7 mouse cellular contexts compared by ENCODE assay signal in genomic region chr6:129532942-129533860, GRCm38 (mm10). TPM values are rescaled to one million over a fixed set of nuclear protein-coding genes. Genes with fewer than 3 reads are reported as not detected.
DNase-seq lines count a peak whose midpoint lies in the region; ATAC-seq lines count a peak whose summit lies in the region.

TSS of gene Gabarapl1 (plus strand) at chr6:129533160.

- H3K4me2 ChIP-seq in intestine, embryonic 15.5 days (replicated peaks): peak within 1 kb of the TSS; percentile 89

- ATAC-seq in intestine, embryonic 15.5 days: peak; percentile 94
- ATAC-seq in megakaryocyte-erythroid progenitor cell, adult 5-6 weeks (replicated peaks; ENCODE audit: low FRiP score, low TSS enrichment, poor library complexity, severe bottlenecking): peak; percentile 74

- H3K4me3 ChIP-seq in intestine, embryonic 15.5 days (replicated peaks): peak within 1 kb of the TSS; percentile 82

- WGBS in intestine, embryonic 15.5 days: under 1% methylated on average over 55 of the region's 55 CpGs

- DNase-seq in adrenal gland, postnatal 10 days: peak; percentile 91
- DNase-seq in embryo, embryonic 9.5 days (ENCODE audit: extremely low spot score): peak; percentile 83
- DNase-seq in gastrocnemius, postnatal 4 days (ENCODE audit: low spot score in 2 of 2): peak; percentile 58 to 79
- peak; percentile 82 to 88 for DNase-seq in left cerebral cortex, postnatal 14 days (ENCODE audit: low spot score in 2 of 2)
- DNase-seq in right cerebral cortex, postnatal 36 days (ENCODE audit: low spot score in 2 of 2): peak; percentile 78 to 84

- intact Hi-C loops in left cerebral cortex, postnatal 14 days (cut with DNase I): no loop called here

- 0 out of 2 replicates have a peak, but pooled peaks cover 14% of the 10 kb centered on the region for H3K4me1 ChIP-seq in intestine, embryonic 15.5 days (replicated peaks)

- H3K27me3 ChIP-seq in intestine, embryonic 15.5 days (replicated peaks): no peaks in the 10 kb centered on the region

- peak within 1 kb of the TSS; percentile 71 for H3K9ac ChIP-seq in intestine, embryonic 15.5 days

- H3K36me3 ChIP-seq in intestine, embryonic 15.5 days: no peaks in the 10 kb centered on the region; the same call in 1 of the 2 replicates

- no peaks in the 10 kb centered on the region for H3K9me3 ChIP-seq in intestine, embryonic 15.5 days

- H3K27ac ChIP-seq in intestine, embryonic 15.5 days: peak within 1 kb of the TSS; percentile 48

RNA-seq across cellular contexts. Expression of gene Gabarapl1, which starts in this region (rescaled TPM):
- 100 to 1,000 TPM; 141 to 191 TPM for total RNA-seq in adrenal gland, postnatal 10 days (2021)
- total RNA-seq in gastrocnemius, postnatal 4 days (2021): 10 to 100 TPM; 30.7 to 31.3 TPM
- polyA plus RNA-seq in intestine, embryonic 15.5 days (2015; fragmentation: Nextera tagmentation; extraction: Ambion mirVana): 38.5 and 43.7 TPM in 2 replicates
- total RNA-seq in left cerebral cortex, postnatal 14 days (2021): 100 to 1,000 TPM; 576 to 580 TPM
- total RNA-seq in megakaryocyte-erythroid progenitor cell, adult 5-6 weeks (2014; fragmentation: Nextera tagmentation): 43.0 and 58.9 TPM in 2 replicates
- 68.8 and 97.4 TPM in 2 replicates for total RNA-seq in megakaryocyte-erythroid progenitor cell, adult 5-6 weeks (2017)

Comparison
In these comparisons a context has a peak if more than half of its experiments do, and no peak if none do; other contexts are left out.
1. Peak in every context shown above with its lines: DNase-seq, ATAC-seq, H3K4me3 ChIP-seq and H3K27ac ChIP-seq.